ENCODE assay signal across 8 mouse cellular contexts in genomic region chr15:98510438-98511385, GRCm38 (mm10). TPM values are rescaled to one million over a fixed set of nuclear protein-coding genes. Genes with fewer than 3 reads are reported as not detected.
A peak's percentile ranks its signal among the peaks of the same experiment; 100 is the strongest.
DNase-seq lines count a peak whose midpoint lies in the region; ATAC-seq and TF ChIP-seq lines count a peak whose summit lies in the region.

No protein-coding gene starts in this region.

- H3K4me1 ChIP-seq in bone marrow, adult 2 months (ENCODE audit: control insufficient read depth, insufficient read depth, low read length), result peaks cover 2% of the 10 kb centered on the region
- H3K4me1 ChIP-seq in embryonic facial prominence, embryonic 15.5 days, result peaks cover 10% of the 10 kb centered on the region
- peaks cover 14% of the 10 kb centered on the region for H3K4me1 ChIP-seq in heart, embryonic 11.5 days (ENCODE audit: control insufficient read depth, insufficient read depth, low read length)
- peaks cover 13% of the 10 kb centered on the region for H3K4me1 ChIP-seq in liver, postnatal 0 days (ENCODE audit: insufficient read depth)
- H3K4me1 ChIP-seq in neural tube, embryonic 12.5 days, result peaks cover 4% of the 10 kb centered on the region; the same call in 1 of the 2 replicates

- H3K4me3 ChIP-seq in bone marrow, adult 2 months (replicated peaks; ENCODE audit: control insufficient read depth, low read depth, low read length), result peak overlapping the region; percentile 57
- H3K4me3 ChIP-seq in embryonic facial prominence, embryonic 15.5 days (replicated peaks), result peak overlapping the region; percentile 29
- no peak overlapping the region for H3K4me3 ChIP-seq in heart, embryonic 11.5 days (ENCODE audit: low read depth, low read length)
- peak overlapping the region; percentile 24 for H3K4me3 ChIP-seq in liver, postnatal 0 days (ENCODE audit: low read depth, low read length)
- no peak overlapping the region for H3K4me3 ChIP-seq in neural tube, embryonic 12.5 days

- peak; percentile 92 for TF ChIP-seq CTCF in bone marrow, adult 2 months (IDR thresholded peaks at IDR 0.05; ENCODE audit: control insufficient read depth, insufficient read depth, low read length)
- TF ChIP-seq CTCF in liver, postnatal 0 days (IDR thresholded peaks at IDR 0.05; ENCODE audit: low read depth), result peak; percentile 93

- no peak for TF ChIP-seq POLR2A in bone marrow, adult 2 months (IDR thresholded peaks at IDR 0.05; ENCODE audit: borderline replicate concordance, control insufficient read depth, low read depth, low read length)

- no peak for TF ChIP-seq EP300 in liver, postnatal 0 days (IDR thresholded peaks at IDR 0.05; ENCODE audit: low read depth)

- peak overlapping the region; percentile 53 for H3K4me2 ChIP-seq in embryonic facial prominence, embryonic 15.5 days (replicated peaks)
- H3K4me2 ChIP-seq in heart, embryonic 11.5 days, result peak overlapping the region; percentile 54
- peak overlapping the region; percentile 72 for H3K4me2 ChIP-seq in liver, postnatal 0 days (ENCODE audit: low read depth, low read length)
- peak overlapping the region; percentile 47 for H3K4me2 ChIP-seq in neural tube, embryonic 12.5 days (replicated peaks)

- H3K36me3 ChIP-seq in embryonic facial prominence, embryonic 15.5 days, result no peaks in the 10 kb centered on the region
- no peaks in the 10 kb centered on the region for H3K36me3 ChIP-seq in heart, embryonic 11.5 days (ENCODE audit: control insufficient read depth, insufficient read depth, low read length)
- H3K36me3 ChIP-seq in liver, postnatal 0 days (replicated peaks; ENCODE audit: insufficient read depth, low read length), result no peaks in the 10 kb centered on the region
- H3K36me3 ChIP-seq in neural tube, embryonic 12.5 days, result no peaks in the 10 kb centered on the region

- no peaks in the 10 kb centered on the region for H3K9me3 ChIP-seq in embryonic facial prominence, embryonic 15.5 days (replicated peaks)
- no peaks in the 10 kb centered on the region for H3K9me3 ChIP-seq in heart, embryonic 11.5 days (replicated peaks; ENCODE audit: control insufficient read depth, low read length)
- no peaks in the 10 kb centered on the region for H3K9me3 ChIP-seq in liver, postnatal 0 days (ENCODE audit: low read length)
- no peaks in the 10 kb centered on the region for H3K9me3 ChIP-seq in neural tube, embryonic 12.5 days

- H3K27me3 ChIP-seq in embryonic facial prominence, embryonic 15.5 days, result no peaks in the 10 kb centered on the region
- no peaks in the 10 kb centered on the region for H3K27me3 ChIP-seq in heart, embryonic 11.5 days (ENCODE audit: control insufficient read depth, insufficient read depth, low read length)
- no peaks in the 10 kb centered on the region for H3K27me3 ChIP-seq in liver, postnatal 0 days (ENCODE audit: insufficient read depth, low read length)
- H3K27me3 ChIP-seq in neural tube, embryonic 12.5 days (replicated peaks), result no peaks in the 10 kb centered on the region

- peak; percentile 51 for ATAC-seq in CD4-positive, CD25-positive, alpha-beta regulatory T cell, adult 4 months
- no peak for ATAC-seq in embryonic facial prominence, embryonic 15.5 days (ENCODE audit: insufficient number of reproducible peaks, low FRiP score, low TSS enrichment, low read depth)
- no peak for ATAC-seq in heart, embryonic 11.5 days (replicated peaks; ENCODE audit: insufficient number of reproducible peaks, low FRiP score, low TSS enrichment)
- ATAC-seq in liver, postnatal 0 days, result peak; percentile 53
- no peak for ATAC-seq in neural tube, embryonic 12.5 days (ENCODE audit: low FRiP score, low read depth)

- peak overlapping the region; percentile 60 for H3K27ac ChIP-seq in bone marrow, adult 2 months (ENCODE audit: control insufficient read depth, insufficient read depth, low read depth, low read length, poor library complexity)
- no peak overlapping the region for H3K27ac ChIP-seq in embryonic facial prominence, embryonic 15.5 days (replicated peaks)
- H3K27ac ChIP-seq in heart, embryonic 11.5 days (ENCODE audit: low read depth, low read length), result no peak overlapping the region
- peak overlapping the region; percentile 75 for H3K27ac ChIP-seq in liver, postnatal 0 days (ENCODE audit: low read depth)
- no peak overlapping the region for H3K27ac ChIP-seq in neural tube, embryonic 12.5 days

- 21% methylated on average over 25 of the region's 25 CpGs for WGBS in bone marrow, adult 2 months
- WGBS in embryonic facial prominence, embryonic 15.5 days, result 26% methylated on average over 25 of the region's 25 CpGs
- 28% methylated on average over 25 of the region's 25 CpGs for WGBS in heart, embryonic 11.5 days (ENCODE audit: insufficient replicate concordance)
- 29% methylated on average over 25 of the region's 25 CpGs for WGBS in liver, postnatal 0 days (ENCODE audit: insufficient replicate concordance)
- 31% methylated on average over 25 of the region's 25 CpGs for whole genome bisulfite sequencing in neural tube, embryonic 12.5 days

- DNase-seq in kidney, postnatal 10 days, result peak; percentile 88
- DNase-seq in liver, postnatal 0 days, result peak; percentile 88
- DNase-seq in testis, postnatal 10 days (ENCODE audit: low spot score), result peak; percentile 88

- no peak overlapping the region for H3K9ac ChIP-seq in embryonic facial prominence, embryonic 15.5 days
- H3K9ac ChIP-seq in heart, embryonic 11.5 days (ENCODE audit: low read depth, low read length), result no peak overlapping the region
- H3K9ac ChIP-seq in liver, postnatal 0 days (replicated peaks), result peak overlapping the region; percentile 35
- H3K9ac ChIP-seq in neural tube, embryonic 12.5 days, result no peak overlapping the region

RNA-seq across cellular contexts. Expression of gene Olfr279, which starts 18.5 kb away (rescaled TPM):
- not detected for polyA plus RNA-seq in CD4-positive, CD25-positive, alpha-beta regulatory T cell, adult 4 months (2017; shearing (Covaris generic))
- 0.29 TPM in 1 of 2 replicates, not detected in the other for polyA plus RNA-seq in bone marrow, adult 2 months (2011; ENCODE audit: insufficient read depth, insufficient read length, low replicate concordance, missing spikeins)
- polyA plus RNA-seq in embryonic facial prominence, embryonic 15.5 days (2015; fragmentation: Nextera tagmentation; extraction: Ambion mirVana), result 0.03 TPM in 1 of 2 replicates, not detected in the other
- polyA plus RNA-seq in heart, embryonic 11.5 days (2014; fragmentation: Nextera tagmentation; extraction: Ambion mirVana), result not detected in 2 replicates
- not detected in 2 replicates for polyA plus RNA-seq in liver, postnatal 0 days (2015; fragmentation: Nextera tagmentation; extraction: Ambion mirVana)
- not detected in 2 replicates for polyA plus RNA-seq in neural tube, embryonic 12.5 days (2016; fragmentation: Nextera tagmentation; extraction: Ambion mirVana)

RNA-seq across cellular contexts. Expression of gene Kansl2, which starts 23.4 kb away (rescaled TPM):
- 10 to 100 TPM; 27.2 to 36.2 TPM for polyA plus RNA-seq in CD4-positive, CD25-positive, alpha-beta regulatory T cell, adult 4 months (2017; shearing (Covaris generic))
- 39.2 and 52.3 TPM in 2 replicates for polyA plus RNA-seq in bone marrow, adult 2 months (2011; ENCODE audit: insufficient read depth, insufficient read length, low replicate concordance, missing spikeins)
- polyA plus RNA-seq in embryonic facial prominence, embryonic 15.5 days (2015; fragmentation: Nextera tagmentation; extraction: Ambion mirVana), result 99.6 and 101 TPM in 2 replicates
- polyA plus RNA-seq in heart, embryonic 11.5 days (2014; fragmentation: Nextera tagmentation; extraction: Ambion mirVana), result 75.9 and 77.5 TPM in 2 replicates
- 26.6 and 28.2 TPM in 2 replicates for polyA plus RNA-seq in liver, postnatal 0 days (2015; fragmentation: Nextera tagmentation; extraction: Ambion mirVana)
- 169 and 183 TPM in 2 replicates for polyA plus RNA-seq in neural tube, embryonic 12.5 days (2016; fragmentation: Nextera tagmentation; extraction: Ambion mirVana)

RNA-seq across cellular contexts. Expression of gene Lalba, which starts 28.2 kb away (rescaled TPM):
- polyA plus RNA-seq in CD4-positive, CD25-positive, alpha-beta regulatory T cell, adult 4 months (2017; shearing (Covaris generic)), result under 1 TPM in 1 of 2 experiments, not detected in 1; 0.56 TPM
- polyA plus RNA-seq in bone marrow, adult 2 months (2011; ENCODE audit: insufficient read depth, insufficient read length, low replicate concordance, missing spikeins), result not detected in 2 replicates
- not detected in 2 replicates for polyA plus RNA-seq in embryonic facial prominence, embryonic 15.5 days (2015; fragmentation: Nextera tagmentation; extraction: Ambion mirVana)
- not detected in 2 replicates for polyA plus RNA-seq in heart, embryonic 11.5 days (2014; fragmentation: Nextera tagmentation; extraction: Ambion mirVana)
- polyA plus RNA-seq in liver, postnatal 0 days (2015; fragmentation: Nextera tagmentation; extraction: Ambion mirVana), result not detected in 2 replicates
- polyA plus RNA-seq in neural tube, embryonic 12.5 days (2016; fragmentation: Nextera tagmentation; extraction: Ambion mirVana), result not detected in 2 replicates

RNA-seq across cellular contexts. Expression of gene OR5BS1P, which starts 41.0 kb away (rescaled TPM):
- polyA plus RNA-seq in CD4-positive, CD25-positive, alpha-beta regulatory T cell, adult 4 months (2017; shearing (Covaris generic)), result not detected
- not detected in 2 replicates for polyA plus RNA-seq in bone marrow, adult 2 months (2011; ENCODE audit: insufficient read depth, insufficient read length, low replicate concordance, missing spikeins)
- polyA plus RNA-seq in embryonic facial prominence, embryonic 15.5 days (2015; fragmentation: Nextera tagmentation; extraction: Ambion mirVana), result not detected in 2 replicates
- not detected in 2 replicates for polyA plus RNA-seq in heart, embryonic 11.5 days (2014; fragmentation: Nextera tagmentation; extraction: Ambion mirVana)
- polyA plus RNA-seq in liver, postnatal 0 days (2015; fragmentation: Nextera tagmentation; extraction: Ambion mirVana), result not detected in 2 replicates
- not detected in 2 replicates for polyA plus RNA-seq in neural tube, embryonic 12.5 days (2016; fragmentation: Nextera tagmentation; extraction: Ambion mirVana)

RNA-seq across cellular contexts. Expression of gene Olfr281, which starts 58.3 kb away (rescaled TPM):
- polyA plus RNA-seq in CD4-positive, CD25-positive, alpha-beta regulatory T cell, adult 4 months (2017; shearing (Covaris generic)), result not detected
- 0.22 TPM in 1 of 2 replicates, not detected in the other for polyA plus RNA-seq in bone marrow, adult 2 months (2011; ENCODE audit: insufficient read depth, insufficient read length, low replicate concordance, missing spikeins)
- 0.07 TPM in 1 of 2 replicates, not detected in the other for polyA plus RNA-seq in embryonic facial prominence, embryonic 15.5 days (2015; fragmentation: Nextera tagmentation; extraction: Ambion mirVana)
- not detected in 2 replicates for polyA plus RNA-seq in heart, embryonic 11.5 days (2014; fragmentation: Nextera tagmentation; extraction: Ambion mirVana)
- polyA plus RNA-seq in liver, postnatal 0 days (2015; fragmentation: Nextera tagmentation; extraction: Ambion mirVana), result not detected in 2 replicates
- polyA plus RNA-seq in neural tube, embryonic 12.5 days (2016; fragmentation: Nextera tagmentation; extraction: Ambion mirVana), result not detected in 2 replicates

Comparison
In these comparisons a context has a peak if more than half of its experiments do, and no peak if none do; other contexts are left out.
1. ATAC-seq: peak in CD4-positive, CD25-positive, alpha-beta regulatory T cell, adult 4 months (single experiment) and liver, postnatal 0 days (single experiment); none in embryonic facial prominence, embryonic 15.5 days (single experiment), heart, embryonic 11.5 days (single experiment) and neural tube, embryonic 12.5 days (single experiment).
2. H3K27ac ChIP-seq: peak in bone marrow, adult 2 months (single experiment) and liver, postnatal 0 days (single experiment); none in embryonic facial prominence, embryonic 15.5 days (single experiment), heart, embryonic 11.5 days (single experiment) and neural tube, embryonic 12.5 days (single experiment).
3. H3K4me3 ChIP-seq: peak in bone marrow, adult 2 months (single experiment), embryonic facial prominence, embryonic 15.5 days (single experiment) and liver, postnatal 0 days (single experiment); none in heart, embryonic 11.5 days (single experiment) and neural tube, embryonic 12.5 days (single experiment).
4. Peak in every context shown above with its lines, with median percentiles within 50 percentile points of each other: H3K4me2 ChIP-seq and DNase-seq.